Mouse (Mus musculus) C2C12 (cell line): ENCODE measurements around the gene Il17rc. TPM values are rescaled to one million over a fixed set of nuclear protein-coding genes. Genes with fewer than 3 reads are reported as not detected.

Experiments
- H3K27me3 ChIP-seq: one replicate; pipeline ENCODE4 v1.6.1; 2011; ENCODE audit not compliant: control insufficient read depth, insufficient read depth, insufficient read length
- H3K36me3 ChIP-seq: one replicate; pipeline ENCODE4 v1.6.1; 2011; ENCODE audit not compliant: control insufficient read depth, insufficient read depth
- H3K4me3 ChIP-seq: one replicate; pipeline ENCODE4 v1.5.1; 2011; ENCODE audit warnings: mild to moderate bottlenecking, control low read depth; ENCODE audit not compliant: poor library complexity, insufficient read depth, severe bottlenecking
- H3K79me2 ChIP-seq: one replicate; pipeline ENCODE4 v1.6.1; 2011; ENCODE audit not compliant: control insufficient read depth, insufficient read depth
- H3K79me3 ChIP-seq: one replicate; pipeline ENCODE4 v1.6.1; 2011; ENCODE audit warnings: low read depth, control low read depth
- H3ac ChIP-seq: one replicate; pipeline ENCODE3; 2011; ENCODE audit warnings: low read depth; ENCODE audit not compliant: control insufficient read depth, insufficient read length
- CEBPB ChIP-seq: IDR thresholded peaks from one replicate; pipeline ENCODE4 v1.6.1; 2011; ENCODE audit warnings: low read depth, mild to moderate bottlenecking, control low read depth, moderate library complexity
- CTCF ChIP-seq: IDR thresholded peaks from one replicate; pipeline ENCODE4 v1.5.1; 2011; ENCODE audit not compliant: control insufficient read depth, insufficient read depth, insufficient read length
- FOSL1 ChIP-seq: IDR thresholded peaks from one replicate; pipeline ENCODE4 v1.8.0; 2011; ENCODE audit warnings: mild to moderate bottlenecking, low read length; ENCODE audit not compliant: poor library complexity, insufficient read depth, severe bottlenecking
- MAX ChIP-seq: IDR thresholded peaks from one replicate; pipeline ENCODE4 v1.6.1; 2011; ENCODE audit warnings: mild to moderate bottlenecking, control low read depth
- MYOD1 ChIP-seq: IDR thresholded peaks from one replicate; pipeline ENCODE4 v1.6.1; 2011; ENCODE audit warnings: low read depth; ENCODE audit not compliant: control insufficient read depth, insufficient read length
- MYOG ChIP-seq: IDR thresholded peaks from one replicate; pipeline ENCODE4 v1.6.1; 2011; ENCODE audit not compliant: control insufficient read depth, insufficient read length; ENCODE audit errors: extremely low read depth
- USF1 ChIP-seq: IDR thresholded peaks from one replicate; pipeline ENCODE4 v1.6.1; 2011; ENCODE audit warnings: low read depth, mild to moderate bottlenecking, control low read depth, moderate library complexity
- polyA plus RNA-seq: library from polyadenylated mRNA; unstranded; fragments of >200 nt; fragmentation: generic; extraction: Trizol; gene quantifications from one replicate; pipeline ENCODE4 v1.2.1, GENCODE M21; 2012; ENCODE audit warnings: missing spikeins

Il17rc gene
- polyA plus RNA-seq, 1 experiment = 36.2 TPM

DNA sequence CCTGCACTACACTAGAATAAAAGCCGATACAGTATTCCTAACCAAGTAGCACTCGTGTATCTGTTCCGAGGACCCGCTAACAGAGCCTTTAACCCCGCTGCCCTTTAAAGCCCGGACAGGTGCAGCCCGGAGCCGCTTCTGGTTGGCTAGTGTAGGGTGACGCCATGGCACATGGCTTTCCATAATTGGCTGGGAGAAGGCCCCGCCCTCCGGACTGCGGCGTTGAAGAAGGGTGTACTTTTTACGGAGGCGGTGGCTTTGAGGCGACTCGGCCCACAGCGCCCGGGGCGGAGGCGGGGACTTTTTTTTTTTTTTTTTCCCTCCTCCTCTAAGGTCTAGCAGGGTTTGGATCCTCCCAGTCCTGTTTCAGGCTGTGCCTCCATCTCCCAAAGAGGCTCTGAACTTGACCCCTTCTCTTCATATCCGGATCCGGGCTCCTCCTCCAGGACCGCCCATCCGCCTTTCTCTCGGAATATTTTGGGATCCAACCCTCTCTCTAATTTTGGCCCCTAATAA, 11.9 kb downstream of the Il17rc start, which contains the start of gene Creld1:
Creld1 (plus strand) TSS at position 198 of the 516 bp plus-strand sequence.
- no peaks in the 10 kb centered on the region for H3K79me2 ChIP-seq
- TF ChIP-seq MYOD1 = no peak
- TF ChIP-seq FOSL1 = no peak
- no peak for TF ChIP-seq CEBPB
- TF ChIP-seq USF1 = no peak
- no peak for TF ChIP-seq MAX
- no peak for TF ChIP-seq MYOG
- TF ChIP-seq CTCF = no peak
- H3K4me3 ChIP-seq = peak within 1 kb of the TSS; percentile 14
- H3K79me3 ChIP-seq = no peaks in the 10 kb centered on the region
- H3K27me3 ChIP-seq = no peaks in the 10 kb centered on the region
- H3ac ChIP-seq = peak within 1 kb of the TSS; percentile 24
- H3K36me3 ChIP-seq = peaks cover 3% of the 10 kb centered on the region

DNA sequence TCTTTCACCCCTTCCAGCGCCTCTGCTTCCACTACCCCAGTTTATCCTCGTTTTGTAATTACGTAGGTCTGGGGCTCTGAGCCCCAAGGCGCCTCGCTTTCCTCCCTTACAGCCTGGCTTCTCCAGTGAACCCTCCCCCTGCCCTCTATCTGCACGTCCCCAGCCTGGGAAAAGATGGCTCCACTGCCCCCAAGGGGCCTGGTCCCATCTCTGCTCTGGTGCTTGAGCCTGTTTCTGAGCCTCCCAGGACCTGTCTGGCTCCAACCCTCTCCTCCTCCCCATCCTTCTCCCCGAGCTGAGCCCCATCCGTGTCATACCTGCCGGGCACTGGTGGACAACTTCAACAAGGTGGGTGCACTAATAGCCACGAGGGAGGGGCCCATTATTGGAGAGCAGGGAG, 12.5 kb downstream of the Il17rc start:
- no peak for TF ChIP-seq CEBPB
- no peak for TF ChIP-seq MYOG
- TF ChIP-seq FOSL1 = no peak
- Histone ChIP-seq H3K4me3 (peak overlapping the region; percentile 14), H3ac (peak overlapping the region; percentile 24), H3K36me3 (peaks cover 9% of the 10 kb centered on the region), H3K27me3 (no peaks in the 10 kb centered on the region), H3K79me3 (no peaks in the 10 kb centered on the region), H3K79me2 (no peaks in the 10 kb centered on the region)

DNA sequence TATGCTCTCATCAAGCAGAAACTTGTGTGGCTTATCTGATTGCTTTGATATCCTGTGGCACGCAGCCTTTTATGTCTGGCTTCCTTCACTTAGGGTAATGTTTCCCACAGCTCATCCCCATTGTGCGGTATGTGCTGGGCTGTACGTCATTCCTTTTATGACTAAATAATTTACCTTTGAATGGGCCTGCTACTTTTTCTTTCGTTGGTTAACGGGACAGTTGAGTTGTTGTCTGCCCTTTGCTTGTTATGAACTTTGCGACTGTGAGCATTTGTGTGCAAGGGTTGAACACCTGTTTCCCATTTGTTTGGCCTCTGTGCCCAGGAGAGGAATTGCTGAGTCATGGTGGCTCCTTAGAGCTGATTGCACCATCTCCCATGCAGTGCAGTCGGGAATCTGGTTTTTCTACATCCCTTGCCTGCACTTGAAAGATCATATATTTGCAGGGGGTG, 15.9 kb downstream of the Il17rc start:
- Histone ChIP-seq H3K79me3 (no peaks in the 10 kb centered on the region), H3K27me3 (no peaks in the 10 kb centered on the region), H3K79me2 (no peaks in the 10 kb centered on the region), H3K36me3 (peaks cover 16% of the 10 kb centered on the region), H3K4me3 (no peak overlapping the region), H3ac (no peak overlapping the region)
- no peak for TF ChIP-seq MYOG
- TF ChIP-seq CTCF = no peak
- TF ChIP-seq FOSL1 = no peak
- no peak for TF ChIP-seq USF1
- no peak for TF ChIP-seq MAX
- peak; percentile 95 for TF ChIP-seq CEBPB
- TF ChIP-seq MYOD1 = peak; percentile 81

DNA sequence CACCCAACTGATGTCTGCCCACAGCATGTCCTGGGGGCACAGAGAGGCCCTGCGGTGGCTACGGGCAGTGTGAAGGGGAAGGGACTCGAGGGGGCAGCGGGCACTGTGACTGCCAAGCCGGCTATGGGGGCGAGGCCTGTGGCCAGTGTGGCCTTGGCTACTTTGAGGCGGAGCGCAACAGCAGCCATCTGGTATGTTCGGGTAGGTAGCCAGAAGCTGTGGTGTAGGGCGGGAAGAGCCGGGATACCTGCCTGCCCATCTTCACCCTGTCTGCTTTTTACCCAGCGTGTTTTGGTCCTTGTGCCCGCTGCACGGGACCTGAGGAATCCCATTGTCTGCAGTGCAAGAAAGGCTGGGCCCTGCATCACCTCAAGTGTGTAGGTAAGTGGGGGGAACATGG, 18.2 kb downstream of the Il17rc start:
- Histone ChIP-seq H3K27me3 (no peaks in the 10 kb centered on the region), H3K79me2 (no peaks in the 10 kb centered on the region), H3K36me3 (peaks cover 16% of the 10 kb centered on the region), H3ac (no peak overlapping the region), H3K79me3 (no peaks in the 10 kb centered on the region), H3K4me3 (no peak overlapping the region)
- no peak for TF ChIP-seq MAX
- no peak for TF ChIP-seq USF1
- TF ChIP-seq CTCF = no peak
- TF ChIP-seq MYOD1 = no peak
- TF ChIP-seq MYOG = no peak
- no peak for TF ChIP-seq CEBPB
- TF ChIP-seq FOSL1 = no peak

DNA sequence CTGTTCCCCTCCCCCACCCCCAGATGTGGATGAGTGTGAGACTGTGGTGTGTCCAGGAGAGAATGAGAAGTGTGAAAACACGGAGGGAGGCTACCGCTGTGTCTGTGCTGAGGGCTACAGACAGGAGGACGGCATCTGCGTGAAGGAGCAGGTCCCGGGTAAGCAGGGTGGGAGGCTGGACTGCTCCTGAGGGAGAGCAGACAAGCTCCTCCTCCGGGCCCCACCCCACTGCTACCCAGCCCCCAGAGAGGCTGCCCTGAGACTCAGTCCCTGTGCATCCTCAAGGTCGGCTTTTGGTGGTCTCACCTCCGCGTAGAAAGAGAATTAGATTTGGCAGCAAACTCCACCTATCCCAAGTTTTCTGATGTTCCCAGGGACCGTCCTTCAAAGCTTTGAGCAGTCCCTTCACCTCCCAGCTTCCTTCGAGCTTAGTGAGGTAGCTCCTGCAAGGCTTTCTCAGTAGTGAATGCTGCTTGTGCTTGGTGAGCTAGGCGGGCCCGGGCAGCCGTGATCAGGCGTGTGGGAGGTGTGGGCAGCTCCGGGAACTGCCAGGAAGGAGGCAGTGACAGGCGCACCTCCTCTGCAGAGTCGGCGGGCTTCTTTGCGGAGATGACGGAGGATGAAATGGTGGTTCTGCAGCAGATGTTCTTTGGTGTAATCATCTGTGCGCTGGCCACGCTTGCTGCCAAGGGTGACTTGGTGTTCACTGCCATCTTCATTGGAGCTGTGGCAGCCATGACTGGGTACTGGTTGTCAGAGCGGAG, 21.1 kb downstream of the Il17rc start:
- Histone ChIP-seq H3K79me2 (no peaks in the 10 kb centered on the region), H3K79me3 (no peaks in the 10 kb centered on the region), H3K4me3 (no peak overlapping the region), H3ac (no peak overlapping the region), H3K27me3 (no peaks in the 10 kb centered on the region), H3K36me3 (peaks cover 16% of the 10 kb centered on the region)
- TF ChIP-seq USF1 (no peak), MYOD1 (no peak), CTCF (no peak)

DNA sequence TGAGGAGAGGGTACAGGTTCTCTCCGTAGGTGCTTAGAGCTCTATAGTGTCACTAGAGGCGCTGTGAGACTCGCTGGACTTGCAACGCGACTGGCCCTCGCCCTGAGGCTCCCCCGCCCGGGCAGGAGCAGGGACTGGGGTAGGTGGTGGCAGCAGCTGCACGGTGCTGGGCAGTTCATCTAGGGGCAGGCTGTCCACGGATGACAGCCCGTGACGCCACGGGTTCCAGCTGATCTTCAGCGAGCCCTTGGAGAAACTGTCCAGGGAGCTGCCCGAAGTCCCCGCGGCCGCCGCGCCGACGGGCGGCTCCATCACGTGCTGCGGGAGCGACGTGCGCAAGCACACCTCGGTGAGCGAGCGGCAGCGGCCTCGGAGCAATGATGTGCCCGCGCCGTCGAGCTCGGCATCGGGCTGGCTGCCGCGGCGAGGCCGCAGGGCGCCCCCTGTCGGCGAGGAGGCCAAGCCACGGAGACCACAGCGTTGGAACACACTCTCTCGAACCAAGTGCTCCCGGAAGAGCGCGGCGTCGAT, 23.1 kb downstream of the Il17rc start:
- Histone ChIP-seq H3K79me3 (no peaks in the 10 kb centered on the region), H3K79me2 (no peaks in the 10 kb centered on the region), H3K27me3 (no peaks in the 10 kb centered on the region), H3K4me3 (no peak overlapping the region), H3K36me3 (peaks cover 6% of the 10 kb centered on the region), H3ac (no peak overlapping the region)
- TF ChIP-seq MAX (no peak), CTCF (peak; percentile 37), USF1 (no peak)
